Mouse (Mus musculus) induced T-regulatory cell, adult 2 months (primary cell): ENCODE measurements around the gene Ass1.

Experiments
- DNase-seq: peaks from one replicate; pipeline ENCODE4 v3.0.0-alpha.2; 2012; ENCODE audit warnings: low read depth

Ass1 gene

GRCm38 (mm10) chr2:31489166-31489565 is 19.2 kb downstream of the Ass1 start:
- no peak for DNase-seq

GRCm38 (mm10) chr2:31490556-31490955 is 20.5 kb downstream of the Ass1 start:
- no peak for DNase-seq

GRCm38 (mm10) chr2:31492308-31492707 is 22.3 kb downstream of the Ass1 start:
- peak; percentile 24 for DNase-seq

GRCm38 (mm10) chr2:31493243-31493642 is 23.2 kb downstream of the Ass1 start:
- no peak for DNase-seq

- DNase-seq: no peak
Observed at GRCm38 (mm10) chr2:31494315-31494714, 24.3 kb downstream of the Ass1 start.

GRCm38 (mm10) chr2:31495046-31495476 is 25.1 kb downstream of the Ass1 start:
- DNase-seq: no peak

GRCm38 (mm10) chr2:31496141-31496540 is 26.1 kb downstream of the Ass1 start:
- DNase-seq: no peak

- no peak for DNase-seq
Observed at GRCm38 (mm10) chr2:31497113-31497512, 27.1 kb downstream of the Ass1 start.

- no peak for DNase-seq
Observed at GRCm38 (mm10) chr2:31497635-31498034, 27.6 kb downstream of the Ass1 start.

GRCm38 (mm10) chr2:31499327-31500291 is 29.6 kb downstream of the Ass1 start:
- DNase-seq: no peak

GRCm38 (mm10) chr2:31500292-31501204 is 30.5 kb downstream of the Ass1 start:
- DNase-seq: no peak

- no peak for DNase-seq
Observed at GRCm38 (mm10) chr2:31501448-31502130, 31.6 kb downstream of the Ass1 start.

- no peak for DNase-seq
Observed at GRCm38 (mm10) chr2:31502616-31503522, 32.9 kb downstream of the Ass1 start.

GRCm38 (mm10) chr2:31505472-31505871 is 35.5 kb downstream of the Ass1 start:
- no peak for DNase-seq

- no peak for DNase-seq
Observed at GRCm38 (mm10) chr2:31508851-31509250, 38.8 kb downstream of the Ass1 start.

GRCm38 (mm10) chr2:31511316-31511715 is 41.3 kb downstream of the Ass1 start:
- no peak for DNase-seq

- DNase-seq: no peak
Observed at GRCm38 (mm10) chr2:31516557-31516956, 46.5 kb downstream of the Ass1 start.

- DNase-seq: no peak
Observed at GRCm38 (mm10) chr2:31521800-31522335, 51.9 kb downstream of the Ass1 start.

GRCm38 (mm10) chr2:31524641-31525040 is 54.6 kb downstream of the Ass1 start:
- DNase-seq: no peak

GRCm38 (mm10) chr2:31525778-31526177 is 55.8 kb downstream of the Ass1 start:
- DNase-seq: no peak

- DNase-seq: no peak
Observed at GRCm38 (mm10) chr2:31530201-31530600, 60.2 kb downstream of the Ass1 start.
